ENCODE assay signal across 12 mouse cellular contexts in genomic region chr2:12316361-12316760, GRCm38 (mm10). TPM values are rescaled to one million over a fixed set of nuclear protein-coding genes. Genes with fewer than 3 reads are reported as not detected.
DNase-seq lines count a peak whose midpoint lies in the region; ATAC-seq and TF ChIP-seq lines count a peak whose summit lies in the region.
"Had no signal": no experiment of that assay in that cellular context is flagged by ENCODE, and none has a peak within 500 bp of the region (broad histone marks: within the 10 kb centered on the region; RNA-seq: fewer than 3 reads in every experiment).

No protein-coding gene starts in this region.

- TF ChIP-seq CTCF in gastrocnemius, adult 2 months (IDR thresholded peaks at IDR 0.05) = no peak

- no peaks in the 10 kb centered on the region for H3K36me3 ChIP-seq in forebrain, embryonic 12.5 days (replicated peaks)
- no peaks in the 10 kb centered on the region for H3K36me3 ChIP-seq in forebrain, embryonic 10.5 days (replicated peaks)

- no peak overlapping the region for H3K4me3 ChIP-seq in forebrain, embryonic 12.5 days (replicated peaks)
- no peak overlapping the region for H3K4me3 ChIP-seq in forebrain, embryonic 10.5 days
- peak overlapping the region; percentile 45 for H3K4me3 ChIP-seq in gastrocnemius, adult 2 months

- no peaks in the 10 kb centered on the region for H3K4me1 ChIP-seq in forebrain, embryonic 12.5 days
- H3K4me1 ChIP-seq in forebrain, embryonic 10.5 days = peaks cover 9% of the 10 kb centered on the region

- ATAC-seq in forebrain, embryonic 12.5 days (ENCODE audit: low FRiP score) = 0 out of 2 replicates have a peak, but pooled peaks have one; percentile 23
- ATAC-seq in inflammation-experienced regulatory T-cells, adult 6 months = no peak
- ATAC-seq: activated CD4-positive, CD25-positive, alpha-beta regulatory T cell, adult 4 months had no signal

- H3K9me3 ChIP-seq in forebrain, embryonic 12.5 days = no peaks in the 10 kb centered on the region
- no peaks in the 10 kb centered on the region for H3K9me3 ChIP-seq in forebrain, embryonic 10.5 days

- WGBS in forebrain, embryonic 12.5 days = 32% methylated on average over 7 of the region's 7 CpGs
- WGBS in forebrain, embryonic 10.5 days = 32% methylated on average over 7 of the region's 7 CpGs

- no peak overlapping the region for H3K4me2 ChIP-seq in forebrain, embryonic 12.5 days

- no peak for DNase-seq in forebrain, embryonic 10.5 days (ENCODE audit: extremely low spot score, low spot score)
- DNase-seq in 3T3-L1 (ENCODE audit: low read depth, low spot score) = peak; percentile 51
- peak; percentile 65 for DNase-seq in gastrocnemius, adult 2 months
- peak; percentile 66 for DNase-seq in heart, postnatal 4 days
- no peak for DNase-seq in cerebellum, adult 11-12 months
- no peak for DNase-seq in cerebellum, adult 9-10 months
- DNase-seq: left cerebral cortex, postnatal 4 days; right cerebral cortex, postnatal 25 days had no signal

- no peak overlapping the region for H3K9ac ChIP-seq in forebrain, embryonic 12.5 days

- no peaks in the 10 kb centered on the region for H3K27me3 ChIP-seq in forebrain, embryonic 12.5 days
- H3K27me3 ChIP-seq in forebrain, embryonic 10.5 days (ENCODE audit: poor library complexity, severe bottlenecking) = no peaks in the 10 kb centered on the region

- intact Hi-C loops in gastrocnemius, adult 2 months (cut with DNase I) = no loop called here

- no peak overlapping the region for H3K27ac ChIP-seq in forebrain, embryonic 12.5 days
- no peak overlapping the region for H3K27ac ChIP-seq in forebrain, embryonic 10.5 days
- H3K27ac ChIP-seq in gastrocnemius, adult 2 months = peak overlapping the region; percentile 50

RNA-seq across cellular contexts. Expression of gene Itga8, which starts 14.6 kb away (rescaled TPM):
- 3.8 and 4.8 TPM in 2 replicates for polyA plus RNA-seq in forebrain, embryonic 12.5 days (2016; fragmentation: Nextera tagmentation; extraction: Ambion mirVana)
- 8.2 and 8.6 TPM in 2 replicates for polyA plus RNA-seq in forebrain, embryonic 10.5 days (2016; fragmentation: Nextera tagmentation; extraction: Ambion mirVana)
- total RNA-seq in gastrocnemius, adult 2 months (2021) = 1 to 10 TPM; 2.0 to 2.6 TPM
- 10 to 100 TPM; 11.8 to 12.1 TPM for total RNA-seq in heart, postnatal 4 days (2021)
- polyA plus RNA-seq in inflammation-experienced regulatory T-cells, adult 6 months (2017; shearing (Covaris generic)) = not detected
- polyA plus RNA-seq: activated CD4-positive, CD25-positive, alpha-beta regulatory T cell, adult 4 months; C2C12 had no signal

Comparison
In these comparisons a context has a peak if more than half of its experiments do, and no peak if none do; other contexts are left out.
1. DNase-seq: peak in 3T3-L1 (single experiment), gastrocnemius, adult 2 months (single experiment) and heart, postnatal 4 days (single experiment); none in forebrain, embryonic 10.5 days (single experiment), cerebellum, adult 11-12 months (single experiment) and cerebellum, adult 9-10 months (single experiment).